16 mouse cellular contexts compared by ENCODE assay signal in genomic region chr3:155945188-155945587, GRCm38 (mm10).
"Had no signal": no experiment of that assay in that cellular context is flagged by ENCODE, and none has a peak within 500 bp of the region (broad histone marks: within the 10 kb centered on the region; RNA-seq: fewer than 3 reads in every experiment).

No protein-coding gene starts in this region.

- H3K4me2 ChIP-seq: neural tube, embryonic 13.5 days; neural tube, embryonic 15.5 days; stomach, embryonic 15.5 days had no signal

- H3K27ac ChIP-seq: neural tube, embryonic 13.5 days; neural tube, embryonic 15.5 days; stomach, embryonic 15.5 days; stomach, postnatal 0 days had no signal

- H3K4me3 ChIP-seq: neural tube, embryonic 13.5 days; neural tube, embryonic 15.5 days; stomach, embryonic 15.5 days had no signal

- H3K36me3 ChIP-seq: neural tube, embryonic 13.5 days; neural tube, embryonic 15.5 days; stomach, embryonic 15.5 days had no signal

- H3K9me3 ChIP-seq: neural tube, embryonic 13.5 days; neural tube, embryonic 15.5 days; stomach, embryonic 15.5 days had no signal

- H3K4me1 ChIP-seq: neural tube, embryonic 13.5 days; neural tube, embryonic 15.5 days; stomach, embryonic 15.5 days had no signal

- DNase-seq: retina, postnatal 1 day; right cerebral cortex, adult 18-20 months; right cerebral cortex, postnatal 14 days; right cerebral cortex, postnatal 25 days; right cerebral cortex, postnatal 4 days; spleen, adult 18-20 months; thymus, adult 18-20 months; thymus, adult 2 months; thymus, postnatal 14 days; thymus, postnatal 25 days; thymus, postnatal 36 days; thymus, postnatal 4 days had no signal

- H3K27me3 ChIP-seq: neural tube, embryonic 13.5 days; neural tube, embryonic 15.5 days; stomach, embryonic 15.5 days had no signal

- H3K9ac ChIP-seq: neural tube, embryonic 13.5 days; neural tube, embryonic 15.5 days; stomach, embryonic 15.5 days had no signal
